Mouse (Mus musculus) testis, adult 2 months (tissue): ENCODE results near the gene Akap13.

ENCODE experiments used
- CTCF ChIP-seq: fragments of 200-500 bp; IDR thresholded peaks from 2 replicates; pipeline ENCODE4 v1.5.1; 2012; ENCODE audit warnings: low read depth, mild to moderate bottlenecking, inconsistent platforms, low read length, moderate library complexity; ENCODE audit not compliant: control insufficient read depth, insufficient read depth, insufficient replicate concordance
- POLR2A ChIP-seq: fragments of 200-500 bp; IDR thresholded peaks from 2 replicates; pipeline ENCODE4 v1.6.1; 2012; ENCODE audit warnings: low read depth, mild to moderate bottlenecking, inconsistent platforms, low read length, moderate library complexity; ENCODE audit not compliant: control insufficient read depth

- no peak for TF ChIP-seq CTCF
- TF ChIP-seq POLR2A = no peak
These were observed 94.5 kb downstream of the Akap13 start for GRCm38 (mm10) chr7:75549856-75550255.
